Mouse (Mus musculus) cortical plate, adult 2 months (tissue): Measurements from ENCODE around the gene Vmn2r93.

Experiments used
- CTCF ChIP-seq: fragments of 200-500 bp; IDR thresholded peaks from 2 replicates; pipeline ENCODE4 v1.5.1; 2011; ENCODE audit warnings: mild to moderate bottlenecking, control low read depth, low read length; ENCODE audit not compliant: insufficient read depth; ENCODE audit errors: extremely low read depth
- POLR2A ChIP-seq: fragments of 200-500 bp; IDR thresholded peaks from 2 replicates; pipeline ENCODE4 v1.6.1; 2011; ENCODE audit warnings: mild to moderate bottlenecking, low read length, control low read depth; ENCODE audit not compliant: insufficient read depth; ENCODE audit errors: extremely low read depth

- no peak for TF ChIP-seq POLR2A
- no peak for TF ChIP-seq CTCF
Measured at GRCm38 (mm10) chr17:18360602-18361001, 62.7 kb downstream of the Vmn2r93 start.
